Mouse (Mus musculus) heart, adult 11 months (tissue): Measurements from ENCODE around the gene Pou3f1.
"Not testable (repeated sequence)": the region's sequence is repeated elsewhere in the genome, so short reads cannot be mapped to it uniquely, and the experiment has no call there.

Experiments used
- DNase-seq: peaks from one replicate; pipeline ENCODE4 v3.0.0; 2022

The Pou3f1 gene

GRCm38 (mm10) chr4:124693135-124693894, 36.7 kb downstream of the Pou3f1 start, which contains the start of gene Utp11:
TSS of gene Utp11 (minus strand) at chr4:124693600.
- peak; percentile 99 for DNase-seq

DNA sequence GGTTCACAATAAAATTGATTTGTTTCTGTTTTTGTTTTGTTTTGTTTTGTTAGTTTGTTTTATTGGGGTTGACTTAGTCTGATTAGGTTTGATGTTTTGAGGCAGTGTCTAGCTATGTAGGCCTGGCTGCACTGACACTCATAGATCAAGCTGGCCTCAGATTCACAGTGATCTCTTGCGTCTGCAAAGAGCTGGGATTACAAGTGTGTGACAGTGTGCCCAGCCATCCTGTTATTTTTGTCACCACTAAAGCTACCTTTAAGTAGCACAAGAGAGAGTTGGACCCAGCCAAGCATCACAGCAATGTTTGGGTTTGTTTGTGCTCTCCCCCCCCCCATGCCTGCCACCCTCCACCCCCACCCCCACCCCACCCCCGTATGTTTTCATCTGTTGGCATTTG, 38.0 kb downstream of the Pou3f1 start:
- DNase-seq = no peak

DNA sequence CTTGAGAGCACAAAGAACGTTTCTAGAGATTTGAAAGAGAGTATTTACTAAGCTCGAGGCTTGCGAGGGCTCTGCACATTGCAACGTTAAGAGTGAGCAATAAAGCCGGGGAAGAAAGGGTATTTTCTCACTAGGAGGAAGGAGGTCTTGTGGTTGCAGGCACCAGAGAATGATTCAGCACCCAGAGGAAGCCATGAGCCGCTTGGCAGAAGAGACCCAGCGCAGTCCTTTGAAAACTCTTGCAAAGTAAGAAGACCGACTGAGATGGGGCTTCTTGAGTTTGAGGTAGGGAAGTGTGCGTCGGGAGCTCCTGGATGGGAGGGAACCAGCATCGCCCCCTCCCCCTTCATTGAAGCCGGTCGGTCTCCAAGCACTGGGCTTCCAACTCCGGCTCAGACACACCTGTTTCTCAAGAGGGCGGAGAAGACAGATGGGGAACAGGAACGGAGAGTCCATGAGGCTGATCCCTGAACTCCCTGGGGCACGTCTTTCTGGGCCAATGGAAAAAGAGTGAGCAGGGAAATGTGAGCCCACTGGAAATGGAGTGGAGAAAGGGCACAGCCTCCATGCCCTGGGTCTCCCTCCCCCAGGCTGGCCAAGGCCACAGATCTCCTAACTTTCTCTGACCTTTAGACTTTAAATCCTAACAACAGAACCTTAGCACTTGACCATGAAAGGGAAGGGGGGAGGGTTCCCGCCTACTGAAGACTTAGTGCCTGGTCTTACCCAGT, 39.3 kb downstream of the Pou3f1 start:
- DNase-seq = peak; percentile 89

- peak; percentile 95 for DNase-seq
These were observed 43.2 kb downstream of the Pou3f1 start for GRCm38 (mm10) chr4:124699791-124700190.

DNA sequence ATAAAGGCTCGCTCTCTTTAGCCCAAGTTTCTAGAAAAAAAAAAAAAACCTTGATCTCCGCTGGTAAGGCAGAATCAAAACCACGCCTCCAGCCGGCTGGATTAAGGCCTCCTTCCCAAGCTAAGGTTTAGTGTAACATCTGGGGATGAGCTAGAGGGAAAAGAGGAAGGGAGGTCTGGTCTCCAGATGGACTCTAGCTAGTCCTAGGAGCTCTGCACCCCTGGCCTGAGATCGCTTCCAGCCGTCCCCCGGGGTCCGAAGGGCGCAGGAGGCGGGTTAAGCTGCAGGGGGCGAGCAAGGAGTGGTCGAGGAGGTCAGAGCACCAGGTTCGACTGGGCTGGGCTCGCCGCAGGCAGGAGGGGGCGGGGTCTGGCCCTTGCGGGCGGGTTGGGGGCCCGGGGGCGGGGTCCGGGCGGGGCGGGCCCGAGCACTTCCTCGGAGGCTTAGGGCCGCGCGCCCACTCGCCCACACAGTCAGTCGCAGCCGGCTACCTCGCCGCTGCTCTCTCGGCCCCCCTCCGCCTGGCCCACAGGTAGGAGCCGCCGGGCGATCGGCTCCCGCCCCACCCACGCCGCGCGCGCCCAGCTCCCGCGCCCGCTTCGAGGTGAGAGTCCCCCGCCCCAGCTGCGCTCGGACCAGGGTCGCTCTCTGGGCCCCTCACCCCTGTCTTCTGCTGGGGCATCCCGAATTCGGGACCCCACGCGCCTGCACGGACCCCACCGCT, 43.8 kb downstream of the Pou3f1 start, which contains the start of gene Fhl3:
Fhl3 (plus strand) TSS at position 454 of the 724 bp plus-strand sequence.
- DNase-seq = peak; percentile 98

DNA sequence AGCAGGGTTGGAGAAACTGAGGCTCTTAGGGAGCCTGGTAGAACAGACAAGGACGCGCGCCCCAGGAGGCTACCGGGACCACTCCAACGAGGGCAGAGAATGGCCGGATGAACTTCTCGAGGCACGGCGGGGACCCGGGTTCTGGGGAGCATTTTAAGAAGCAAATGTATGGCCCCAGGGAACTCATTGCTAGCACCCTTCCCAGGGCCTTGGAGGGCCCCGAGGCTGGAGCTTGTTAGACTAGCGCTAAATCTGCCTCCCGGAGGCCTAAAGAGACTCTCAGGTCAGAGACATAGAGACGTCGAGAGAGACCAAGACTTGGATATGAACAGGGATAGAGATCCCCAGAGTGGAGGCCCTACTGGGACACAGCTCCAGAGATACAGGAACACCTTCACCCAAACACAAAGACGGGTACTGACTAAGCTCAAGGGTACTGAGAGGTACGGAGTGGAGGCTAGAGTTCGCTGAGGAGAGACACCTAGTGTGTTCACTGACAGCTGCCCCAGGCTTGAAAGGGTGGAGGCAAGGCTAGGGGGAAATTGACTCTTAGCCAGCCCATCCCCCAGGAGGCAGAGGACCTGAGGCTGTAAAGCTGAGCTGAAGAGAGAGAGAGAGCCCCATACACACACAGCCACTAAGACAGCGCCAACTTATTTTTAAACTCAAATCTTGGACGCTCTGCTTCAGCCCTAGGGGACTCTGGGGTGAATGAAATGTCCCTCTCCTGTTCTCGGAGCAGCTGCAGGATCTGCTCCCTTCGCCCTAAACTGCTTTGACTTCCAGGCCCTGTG, 44.6 kb downstream of the Pou3f1 start:
- peak; percentile 98 for DNase-seq

DNA sequence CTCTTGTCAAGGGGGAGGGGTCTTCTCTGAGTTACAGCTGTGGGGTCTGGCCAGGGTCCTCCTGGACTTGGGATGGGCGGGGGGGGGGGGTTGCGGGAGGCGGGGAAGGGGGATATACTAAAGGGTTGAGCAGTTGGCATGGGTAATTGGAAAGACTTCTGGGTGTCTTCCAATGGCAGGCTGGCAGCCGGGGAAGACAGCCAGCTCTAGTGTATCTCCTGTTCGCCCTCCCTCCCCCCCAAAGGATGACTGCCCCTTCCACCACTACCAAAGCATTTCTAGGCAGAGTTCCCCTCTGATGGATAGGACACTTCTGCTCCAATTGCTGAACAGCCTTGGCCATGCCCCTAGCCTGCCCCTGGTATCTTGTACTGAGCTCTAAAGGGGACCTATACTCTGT, 45.3 kb downstream of the Pou3f1 start:
- DNase-seq = peak; percentile 93

DNA sequence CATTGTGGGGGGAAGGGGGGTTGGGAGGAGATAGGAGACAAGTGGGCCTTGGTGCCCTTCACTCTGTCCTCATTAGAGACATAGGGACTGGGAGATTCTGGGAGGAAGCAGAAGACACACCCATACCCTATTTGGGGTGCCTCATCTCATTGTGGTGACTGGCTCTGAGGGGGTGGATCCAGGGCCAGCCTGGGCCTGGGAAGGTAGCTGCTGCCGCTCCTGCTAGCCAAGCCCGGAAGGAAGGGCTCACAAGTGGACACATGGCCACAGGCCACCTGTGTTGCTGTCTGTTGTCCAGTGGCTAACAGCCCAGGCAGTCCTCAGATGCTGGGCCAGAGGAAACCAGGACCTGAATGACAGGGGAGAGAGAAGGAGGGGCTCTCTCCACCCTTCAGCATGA, 46.8 kb downstream of the Pou3f1 start:
- peak; percentile 98 for DNase-seq

DNA sequence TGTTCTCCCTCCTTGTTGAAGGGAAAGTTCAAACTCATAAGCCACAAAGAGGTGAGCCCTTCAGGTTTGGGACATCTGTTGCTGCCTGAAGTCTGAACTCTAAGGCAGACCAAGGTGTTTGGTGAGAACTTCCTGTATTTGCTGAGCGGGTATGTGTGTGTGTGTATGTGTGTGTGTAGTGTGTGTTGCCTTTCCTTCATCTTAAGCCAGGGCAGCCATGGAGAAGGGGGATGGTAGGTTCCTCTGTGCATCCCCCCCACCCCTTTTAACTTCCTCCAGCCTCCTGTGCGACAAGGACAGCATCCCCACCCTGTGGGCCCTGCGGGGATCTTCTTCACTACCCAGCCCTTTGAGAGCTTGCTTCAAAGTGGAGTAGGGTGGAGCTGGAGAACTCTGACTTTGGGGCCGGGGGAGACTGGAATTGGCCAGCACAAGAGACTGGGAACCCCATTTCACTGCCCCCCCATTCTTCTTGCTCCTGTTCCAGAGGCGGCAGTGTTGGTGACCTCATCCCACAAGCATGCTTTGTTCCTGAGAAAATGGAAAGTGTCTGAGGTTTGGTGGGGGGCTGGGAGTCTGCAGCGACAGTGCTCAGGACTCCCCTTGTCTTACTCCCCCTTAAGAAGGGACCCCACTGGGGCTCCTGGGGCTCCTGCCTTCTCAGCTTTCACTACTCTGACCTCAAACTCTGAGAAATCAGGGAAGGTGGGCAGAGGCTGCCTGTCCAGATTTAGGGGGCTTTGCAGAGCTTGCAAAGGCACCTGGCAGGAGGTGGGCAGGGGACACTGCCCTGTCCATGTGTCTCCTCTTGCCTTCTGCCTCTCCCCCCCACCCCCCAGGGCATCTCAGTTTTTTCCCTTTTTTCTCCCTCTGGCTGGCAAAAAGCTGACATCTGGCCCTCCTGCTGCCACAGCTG, 47.5 kb downstream of the Pou3f1 start:
- peak; percentile 93 for DNase-seq

GRCm38 (mm10) chr4:124704797-124705474, 48.3 kb downstream of the Pou3f1 start:
- DNase-seq = peak; percentile 99

DNA sequence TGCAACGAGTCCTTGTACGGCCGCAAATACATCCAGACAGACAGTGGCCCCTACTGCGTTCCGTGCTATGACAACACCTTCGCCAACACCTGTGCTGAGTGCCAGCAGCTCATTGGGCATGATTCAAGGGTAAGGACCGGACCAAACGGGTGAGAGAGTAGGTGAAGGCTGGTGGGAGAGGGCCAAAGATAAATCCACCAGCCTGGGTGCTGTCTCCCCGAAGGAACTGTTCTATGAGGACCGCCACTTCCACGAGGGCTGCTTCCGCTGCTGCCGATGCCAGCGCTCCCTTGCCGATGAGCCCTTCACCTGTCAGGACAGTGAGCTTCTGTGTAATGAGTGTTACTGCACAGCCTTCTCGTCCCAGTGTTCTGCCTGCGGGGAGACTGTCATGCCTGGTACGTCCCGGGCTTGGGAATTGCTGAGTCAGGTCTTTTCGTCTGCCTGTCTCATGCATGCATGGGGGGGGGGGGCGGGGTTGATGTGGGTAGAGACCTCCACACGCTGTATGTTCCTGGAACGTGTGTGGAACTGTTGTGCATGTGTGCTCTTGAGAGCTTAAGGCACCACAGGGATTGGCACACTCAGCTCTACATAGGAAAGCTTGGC, 49.2 kb downstream of the Pou3f1 start:
- peak; percentile 92 for DNase-seq

DNA sequence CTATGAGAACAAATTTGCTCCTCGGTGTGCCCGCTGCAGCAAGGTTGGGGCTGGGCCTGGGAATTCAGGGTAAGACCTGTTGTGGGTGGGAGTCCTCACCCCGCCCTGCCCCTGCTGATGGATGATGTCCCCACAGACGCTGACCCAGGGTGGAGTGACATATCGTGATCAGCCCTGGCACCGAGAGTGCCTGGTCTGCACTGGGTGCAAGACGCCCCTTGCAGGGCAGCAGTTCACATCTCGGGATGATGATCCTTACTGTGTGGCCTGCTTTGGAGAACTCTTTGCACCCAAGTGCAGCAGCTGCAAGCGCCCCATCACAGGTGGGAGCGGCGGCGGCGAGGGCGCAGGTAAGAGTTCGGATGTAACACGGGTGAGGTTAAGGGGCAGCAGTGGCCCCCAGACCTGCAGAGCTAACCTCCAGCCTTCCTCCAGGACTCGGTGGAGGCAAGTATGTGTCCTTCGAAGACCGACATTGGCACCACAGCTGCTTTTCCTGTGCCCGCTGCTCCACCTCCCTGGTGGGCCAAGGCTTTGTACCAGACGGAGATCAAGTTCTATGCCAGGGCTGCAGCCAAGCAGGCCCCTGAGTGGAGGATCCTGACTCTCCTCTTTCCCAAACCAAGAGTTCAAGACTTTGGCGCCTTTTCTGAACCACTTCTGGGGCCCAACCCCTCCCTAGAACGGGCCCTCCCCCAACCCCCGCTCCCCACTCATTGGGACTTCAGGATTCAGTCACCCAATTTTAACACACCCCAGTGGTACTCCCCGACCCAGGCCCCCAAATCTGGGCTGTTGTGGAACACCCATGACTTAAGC, 51.0 kb downstream of the Pou3f1 start:
- DNase-seq = peak; percentile 93

- DNase-seq = not testable (repeated sequence)
These were observed 51.6 kb downstream of the Pou3f1 start for GRCm38 (mm10) chr4:124708200-124708517.

GRCm38 (mm10) chr4:124708518-124709477, 52.2 kb downstream of the Pou3f1 start:
- peak; percentile 99 for DNase-seq

- peak; percentile 97 for DNase-seq
These were observed 53.4 kb downstream of the Pou3f1 start for GRCm38 (mm10) chr4:124709961-124710446.
